Mouse (Mus musculus): ENCODE data around the gene Oard1. TPM values are rescaled to one million over a fixed set of nuclear protein-coding genes. Genes with fewer than 3 reads are reported as not detected.

Oard1 gene
- polyA plus RNA-seq, 1 experiment = 29.3 TPM

DNA sequence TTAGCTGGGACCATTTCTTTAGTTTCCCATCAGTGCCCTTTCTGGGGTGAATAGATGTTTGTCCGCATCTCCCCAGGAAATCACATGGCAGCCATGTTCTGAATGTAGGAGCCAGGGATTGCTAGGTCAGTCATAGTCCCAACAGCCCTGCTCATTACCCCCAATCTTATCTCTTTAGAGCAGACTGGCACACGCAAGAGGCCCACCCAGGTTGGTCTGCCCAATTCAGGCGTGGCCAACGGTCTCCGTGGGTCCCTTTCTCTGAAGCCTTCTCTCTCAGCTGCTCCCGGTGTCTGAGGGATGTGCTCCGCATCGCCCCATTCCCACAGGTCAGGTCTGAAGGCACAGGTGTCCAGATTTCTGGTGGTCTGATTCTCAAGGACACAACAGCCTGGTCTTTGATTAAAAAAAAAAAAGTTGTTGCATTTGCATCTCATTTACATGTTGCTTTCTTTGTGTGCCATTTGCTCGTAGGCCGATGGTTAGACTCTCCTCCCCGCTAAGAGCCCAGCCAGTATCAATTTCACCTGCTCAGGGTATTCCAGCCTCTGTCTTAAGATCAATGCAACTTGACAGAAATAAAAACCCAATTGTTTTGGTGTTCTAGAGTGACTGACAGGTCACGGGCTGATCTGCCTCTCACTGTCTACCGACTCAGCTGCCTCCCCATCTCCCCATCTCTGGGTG lies 41.0 kb downstream of the Oard1 start:
- Histone ChIP-seq H3K4me3 (ENCODE audit: insufficient read depth, low read length) (no peak overlapping the region), H3K27ac (ENCODE audit: insufficient read depth, low read depth, low read length) (no peak overlapping the region), H3K4me1 (ENCODE audit: control insufficient read depth, insufficient read depth, low read length) (no peaks in the 10 kb centered on the region)
- TF ChIP-seq CTCF (IDR thresholded peaks at IDR 0.05; ENCODE audit: low read depth, low read length) (no peak), POLR2A (IDR thresholded peaks at IDR 0.05; ENCODE audit: borderline replicate concordance, low read depth, low read length) (no peak)

DNA sequence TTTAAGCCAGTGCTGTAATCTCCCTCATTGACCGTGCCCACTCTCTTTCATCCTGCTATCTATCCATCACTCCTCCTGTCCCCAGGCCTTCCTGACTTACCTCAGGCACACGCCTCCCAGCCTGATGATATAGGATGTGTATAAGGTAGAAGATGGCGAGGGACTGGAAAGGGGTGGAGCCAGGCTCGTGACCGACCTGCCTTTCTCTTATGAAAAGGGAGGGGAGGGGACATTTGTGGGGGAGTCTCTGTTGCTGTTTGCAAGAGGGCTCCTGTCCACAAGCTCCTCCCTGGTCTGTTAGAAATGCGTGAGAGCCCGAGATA lies 41.5 kb downstream of the Oard1 start, which contains the start of gene Tspo2:
TSS of gene Tspo2 (minus strand) at position 170 of the 323 bp plus-strand sequence.
- no peak for TF ChIP-seq POLR2A (IDR thresholded peaks at IDR 0.05; ENCODE audit: borderline replicate concordance, low read depth, low read length)
- Histone ChIP-seq H3K4me3 (ENCODE audit: insufficient read depth, low read length) (no peak within 1 kb of the TSS), H3K4me1 (ENCODE audit: control insufficient read depth, insufficient read depth, low read length) (no peaks in the 10 kb centered on the region), H3K27ac (ENCODE audit: insufficient read depth, low read depth, low read length) (no peak within 1 kb of the TSS)

GRCm38 (mm10) chr17:48451753-48452444 lies 42.1 kb downstream of the Oard1 start:
- H3K4me1 ChIP-seq (ENCODE audit: control insufficient read depth, insufficient read depth, low read length) = no peaks in the 10 kb centered on the region
- no peak overlapping the region for H3K4me3 ChIP-seq (ENCODE audit: insufficient read depth, low read length)
- no peak overlapping the region for H3K27ac ChIP-seq (ENCODE audit: insufficient read depth, low read depth, low read length)
- TF ChIP-seq POLR2A (IDR thresholded peaks at IDR 0.05; ENCODE audit: borderline replicate concordance, low read depth, low read length) = no peak
- TF ChIP-seq CTCF (IDR thresholded peaks at IDR 0.05; ENCODE audit: low read depth, low read length) = no peak

GRCm38 (mm10) chr17:48453489-48453888 lies 43.7 kb downstream of the Oard1 start:
- Histone ChIP-seq H3K4me1 (ENCODE audit: control insufficient read depth, insufficient read depth, low read length) (no peaks in the 10 kb centered on the region), H3K27ac (ENCODE audit: insufficient read depth, low read depth, low read length) (no peak overlapping the region)

DNA sequence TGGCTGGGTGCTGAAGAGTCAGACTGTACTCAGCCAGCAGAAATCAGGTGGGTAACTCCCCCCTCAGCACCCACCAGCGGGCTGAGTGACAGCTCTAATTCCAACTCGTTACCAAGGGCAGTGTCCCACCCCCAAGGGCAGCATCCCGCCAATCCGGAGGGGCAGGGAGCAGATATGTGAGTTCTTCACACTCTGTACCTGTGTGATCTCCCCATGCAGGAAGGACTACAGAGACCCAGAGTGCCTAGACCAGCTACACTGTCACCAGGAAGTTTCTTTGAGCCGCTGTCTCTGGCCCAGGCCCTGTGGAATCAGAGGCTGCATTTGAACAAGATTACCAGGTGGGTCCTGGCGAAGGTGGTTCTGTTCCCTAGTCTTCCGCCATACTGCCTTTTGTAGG lies 44.4 kb downstream of the Oard1 start:
- no peaks in the 10 kb centered on the region for H3K4me1 ChIP-seq (ENCODE audit: control insufficient read depth, insufficient read depth, low read length)
- no peak for TF ChIP-seq POLR2A (IDR thresholded peaks at IDR 0.05; ENCODE audit: borderline replicate concordance, low read depth, low read length)
- no peak for TF ChIP-seq CTCF (IDR thresholded peaks at IDR 0.05; ENCODE audit: low read depth, low read length)
- H3K27ac ChIP-seq (ENCODE audit: insufficient read depth, low read depth, low read length) = no peak overlapping the region
- H3K4me3 ChIP-seq (ENCODE audit: insufficient read depth, low read length) = no peak overlapping the region

More at GRCm38 (mm10) chr17:48453489-48453888, 43.7 kb downstream of the Oard1 start:
- no peak overlapping the region for H3K4me3 ChIP-seq (ENCODE audit: insufficient read depth, low read length)
- TF ChIP-seq CTCF (IDR thresholded peaks at IDR 0.05; ENCODE audit: low read depth, low read length) = no peak
- no peak for TF ChIP-seq POLR2A (IDR thresholded peaks at IDR 0.05; ENCODE audit: borderline replicate concordance, low read depth, low read length)

GRCm38 (mm10) chr17:48454688-48455087 lies 44.9 kb downstream of the Oard1 start, which contains the start of gene Unc5cl:
Unc5cl (plus strand) TSS chr17:48454901.
- Histone ChIP-seq H3K4me1 (ENCODE audit: control insufficient read depth, insufficient read depth, low read length) (no peaks in the 10 kb centered on the region), H3K27ac (ENCODE audit: insufficient read depth, low read depth, low read length) (no peak within 1 kb of the TSS), H3K4me3 (ENCODE audit: insufficient read depth, low read length) (no peak within 1 kb of the TSS)
- TF ChIP-seq CTCF (IDR thresholded peaks at IDR 0.05; ENCODE audit: low read depth, low read length) = no peak
- no peak for TF ChIP-seq POLR2A (IDR thresholded peaks at IDR 0.05; ENCODE audit: borderline replicate concordance, low read depth, low read length)

DNA sequence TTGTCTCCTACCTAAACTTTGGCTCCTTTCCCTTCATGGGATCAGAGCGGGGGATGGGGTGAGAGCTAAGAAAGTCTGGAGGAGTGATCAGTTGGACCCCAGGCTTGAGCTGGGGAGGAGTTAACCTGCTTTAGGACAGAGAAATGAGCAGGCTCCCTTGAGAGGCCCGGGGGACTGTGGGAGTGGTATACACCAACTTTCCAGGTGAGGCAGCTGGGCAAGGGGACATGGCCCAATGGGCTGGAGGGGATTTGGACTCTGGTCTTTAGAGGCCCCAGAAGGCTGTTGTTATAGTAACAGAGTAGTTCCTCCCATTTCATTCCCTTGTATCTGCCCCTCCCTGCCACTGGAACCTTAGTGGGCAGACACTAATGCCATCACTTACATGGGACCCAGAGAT lies 46.1 kb downstream of the Oard1 start:
- Histone ChIP-seq H3K27ac (ENCODE audit: insufficient read depth, low read depth, low read length) (no peak overlapping the region), H3K4me1 (ENCODE audit: control insufficient read depth, insufficient read depth, low read length) (no peaks in the 10 kb centered on the region), H3K4me3 (ENCODE audit: insufficient read depth, low read length) (no peak overlapping the region)
- TF ChIP-seq POLR2A (IDR thresholded peaks at IDR 0.05; ENCODE audit: borderline replicate concordance, low read depth, low read length) (no peak), CTCF (IDR thresholded peaks at IDR 0.05; ENCODE audit: low read depth, low read length) (no peak)

GRCm38 (mm10) chr17:48457971-48458653 lies 48.3 kb downstream of the Oard1 start:
- no peak for TF ChIP-seq POLR2A (IDR thresholded peaks at IDR 0.05; ENCODE audit: borderline replicate concordance, low read depth, low read length)
- no peak for TF ChIP-seq CTCF (IDR thresholded peaks at IDR 0.05; ENCODE audit: low read depth, low read length)
- Histone ChIP-seq H3K27ac (ENCODE audit: insufficient read depth, low read depth, low read length) (no peak overlapping the region), H3K4me3 (ENCODE audit: insufficient read depth, low read length) (no peak overlapping the region), H3K4me1 (ENCODE audit: control insufficient read depth, insufficient read depth, low read length) (no peaks in the 10 kb centered on the region)

- H3K4me1 ChIP-seq (ENCODE audit: control insufficient read depth, insufficient read depth, low read length) = no peaks in the 10 kb centered on the region
- H3K27ac ChIP-seq (ENCODE audit: insufficient read depth, low read depth, low read length) = no peak overlapping the region
- no peak overlapping the region for H3K4me3 ChIP-seq (ENCODE audit: insufficient read depth, low read length)
- TF ChIP-seq POLR2A (IDR thresholded peaks at IDR 0.05; ENCODE audit: borderline replicate concordance, low read depth, low read length) (no peak), CTCF (IDR thresholded peaks at IDR 0.05; ENCODE audit: low read depth, low read length) (no peak)
Measured at GRCm38 (mm10) chr17:48462096-48462495, 52.3 kb downstream of the Oard1 start.

GRCm38 (mm10) chr17:48463391-48463790 lies 53.6 kb downstream of the Oard1 start:
- Histone ChIP-seq H3K4me1 (ENCODE audit: control insufficient read depth, insufficient read depth, low read length) (no peaks in the 10 kb centered on the region), H3K27ac (ENCODE audit: insufficient read depth, low read depth, low read length) (no peak overlapping the region), H3K4me3 (ENCODE audit: insufficient read depth, low read length) (no peak overlapping the region)
- TF ChIP-seq POLR2A (IDR thresholded peaks at IDR 0.05; ENCODE audit: borderline replicate concordance, low read depth, low read length) (no peak), CTCF (IDR thresholded peaks at IDR 0.05; ENCODE audit: low read depth, low read length) (no peak)

Other genes with a start within 250 kb of the Oard1 start
- gene A530064D06Rik, start 242.7 kb upstream of the Oard1 start, polyA plus RNA-seq (2012; ENCODE audit: insufficient read depth, insufficient read length, missing spikeins) = 11.0 and 14.9 TPM in 2 replicates
- not detected in 2 replicates for gene Trem1, start 177.2 kb upstream of the Oard1 start, polyA plus RNA-seq (2012; ENCODE audit: insufficient read depth, insufficient read length, missing spikeins)
- not detected in 2 replicates for gene Trem3, start 162.2 kb upstream of the Oard1 start, polyA plus RNA-seq (2012; ENCODE audit: insufficient read depth, insufficient read length, missing spikeins)
- gene Treml4, start 145.7 kb upstream of the Oard1 start, polyA plus RNA-seq (2012; ENCODE audit: insufficient read depth, insufficient read length, missing spikeins) = 0.45 and 0.63 TPM in 2 replicates
- 0.48 and 0.56 TPM in 2 replicates for gene Treml2, start 110.5 kb upstream of the Oard1 start, polyA plus RNA-seq (2012; ENCODE audit: insufficient read depth, insufficient read length, missing spikeins)
- gene B430306N03Rik, start 93.9 kb upstream of the Oard1 start, polyA plus RNA-seq (2012; ENCODE audit: insufficient read depth, insufficient read length, missing spikeins) = 18.8 and 19.0 TPM in 2 replicates
- gene Trem2, start 63.6 kb upstream of the Oard1 start, polyA plus RNA-seq (2012; ENCODE audit: insufficient read depth, insufficient read length, missing spikeins) = 859 and 887 TPM in 2 replicates
- gene Treml1, start 50.1 kb upstream of the Oard1 start, polyA plus RNA-seq (2012; ENCODE audit: insufficient read depth, insufficient read length, missing spikeins) = 7.6 TPM in 2 replicates
- gene Nfya, start 108 bp upstream of the Oard1 start, polyA plus RNA-seq (2012; ENCODE audit: insufficient read depth, insufficient read length, missing spikeins) = 62.7 and 63.7 TPM in 2 replicates
- gene Apobec2, start 22.9 kb downstream of the Oard1 start, polyA plus RNA-seq (2012; ENCODE audit: insufficient read depth, insufficient read length, missing spikeins) = not detected in 2 replicates
- not detected in 2 replicates for gene Tspo2, start 41.5 kb downstream of the Oard1 start, polyA plus RNA-seq (2012; ENCODE audit: insufficient read depth, insufficient read length, missing spikeins)
- gene Unc5cl, start 44.9 kb downstream of the Oard1 start, polyA plus RNA-seq (2012; ENCODE audit: insufficient read depth, insufficient read length, missing spikeins) = not detected in 2 replicates

All from bone marrow macrophage, adult 2 months (primary cell).